Mouse (Mus musculus) frontal cortex, postnatal 25 days (tissue): ENCODE measurements around the gene Arl6ip4.

ENCODE experiments used
- DNase-seq, 2 experiments: peaks; one replicate each; pipeline ENCODE4 v3.0.0; 2022; ENCODE audit warnings: low spot score in 2 of 2

Gene Arl6ip4

GRCm38 (mm10) chr5:124150895-124151294 is 35.0 kb downstream of the Arl6ip4 start:
- no peak for DNase-seq

GRCm38 (mm10) chr5:124152734-124153133 is 36.8 kb downstream of the Arl6ip4 start:
- no peak for DNase-seq

- no peak for DNase-seq
Measured at GRCm38 (mm10) chr5:124155943-124156342, 40.1 kb downstream of the Arl6ip4 start.

- no peak for DNase-seq
Measured at GRCm38 (mm10) chr5:124158305-124158704, 42.4 kb downstream of the Arl6ip4 start.

GRCm38 (mm10) chr5:124159453-124159852 is 43.6 kb downstream of the Arl6ip4 start:
- no peak for DNase-seq

GRCm38 (mm10) chr5:124161831-124162230 is 45.9 kb downstream of the Arl6ip4 start:
- no peak for DNase-seq

GRCm38 (mm10) chr5:124162577-124162976 is 46.7 kb downstream of the Arl6ip4 start:
- DNase-seq, result peak; percentile 60 to 64

GRCm38 (mm10) chr5:124163445-124163844 is 47.6 kb downstream of the Arl6ip4 start:
- DNase-seq, result no peak

- peak in 1 of 2 experiments; percentile 41 for DNase-seq
Measured at GRCm38 (mm10) chr5:124165622-124166570, 50.0 kb downstream of the Arl6ip4 start.

- no peak for DNase-seq
Measured at GRCm38 (mm10) chr5:124166741-124167140, 50.9 kb downstream of the Arl6ip4 start.

- no peak for DNase-seq
Measured at GRCm38 (mm10) chr5:124167621-124168020, 51.7 kb downstream of the Arl6ip4 start.
